Mouse (Mus musculus): Measurements from ENCODE around the gene Upk2. TPM values are rescaled to one million over a fixed set of nuclear protein-coding genes. Genes with fewer than 3 reads are reported as not detected.

The Upk2 gene
- not detected for total RNA-seq (2021)

DNA sequence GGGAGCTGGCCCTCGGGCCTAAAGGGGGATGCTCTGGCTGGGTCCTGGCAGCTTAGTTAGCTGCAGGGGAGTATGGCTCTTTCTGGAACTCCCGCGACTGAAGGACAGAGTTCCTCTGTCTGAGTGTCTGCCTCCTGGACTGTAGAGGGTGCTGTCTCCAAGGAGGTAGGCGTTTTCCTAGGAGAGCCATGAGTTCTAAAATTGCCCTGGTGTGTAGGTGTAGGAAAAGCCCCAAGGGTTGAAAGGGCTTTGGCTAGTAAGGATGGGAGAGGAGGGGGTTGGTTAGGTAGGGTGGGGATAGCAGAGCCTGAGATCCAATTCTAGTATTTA, at the start of gene Upk2:
Gene Upk2 (minus strand): TSS at position 86 of the 330 bp plus-strand sequence.
- intact Hi-C loops (cut with DNase I), result loop anchor here (1.0 to 2.0 kb wide), 3 partner anchors 22 to 197 kb away; no protein-coding TSS in a partner anchor
- no peak for DNase-seq

DNA sequence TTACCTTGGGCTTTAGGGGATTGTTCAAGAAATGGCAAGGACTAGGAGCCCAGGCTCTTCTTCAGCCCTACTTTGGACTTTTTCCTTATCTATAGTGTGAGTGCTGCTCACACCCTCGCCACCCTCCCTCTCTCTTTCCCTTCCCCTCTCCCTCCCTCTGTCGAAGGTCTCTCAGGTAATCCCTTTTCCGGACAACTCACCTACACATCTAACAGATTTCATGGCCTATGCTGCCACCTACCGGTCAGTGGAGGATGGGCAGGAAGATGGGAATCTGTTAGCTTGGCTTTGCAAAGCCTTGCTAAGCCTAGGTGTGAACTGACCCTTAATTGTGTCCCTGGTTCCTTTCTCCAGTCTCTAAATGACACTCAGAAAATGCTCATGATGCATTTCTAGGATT, 47.2 kb upstream of the Upk2 start:
- DNase-seq, result peak; percentile 86 to 88
- intact Hi-C loops (cut with DNase I), result loop anchor here (1.0 to 2.0 kb wide), 3 partner anchors 22 to 151 kb away; partner anchors contain the start of gene Upk2

DNA sequence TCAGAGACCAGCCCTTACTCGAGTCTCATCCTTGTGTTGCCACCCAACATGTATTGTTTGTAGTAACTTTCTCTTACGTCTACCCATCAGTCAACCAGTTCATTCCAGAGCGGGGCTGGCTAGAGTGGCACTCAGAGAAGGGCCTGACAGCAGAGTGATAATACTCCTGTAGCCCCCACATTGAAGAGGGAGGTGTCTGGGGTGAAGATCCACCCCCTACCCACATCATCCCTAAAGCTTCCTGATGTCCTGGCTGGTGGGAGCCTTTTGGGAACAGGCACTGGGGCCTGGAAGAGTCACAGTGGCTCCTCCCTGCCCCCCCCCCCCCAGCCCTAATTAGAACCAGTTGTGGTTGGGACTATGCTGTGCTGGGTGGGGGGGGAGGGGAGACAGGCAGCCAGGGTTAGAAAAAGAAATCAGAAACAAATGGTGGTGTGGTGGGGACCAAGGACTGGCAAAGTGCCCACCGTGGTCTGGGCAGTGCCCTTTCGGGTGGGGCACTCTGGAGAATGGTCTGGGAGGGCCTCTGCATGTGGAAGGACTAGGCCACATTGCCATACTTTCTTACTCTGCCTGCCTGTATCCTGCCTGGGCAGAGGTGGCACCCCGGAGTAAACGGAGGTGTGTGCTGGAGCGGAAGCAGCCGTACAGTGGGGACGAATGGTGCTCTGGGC, 46.6 kb upstream of the Upk2 start:
- intact Hi-C loops (cut with DNase I), result no loop called here
- peak in 1 of 2 experiments; percentile 14 for DNase-seq

DNA sequence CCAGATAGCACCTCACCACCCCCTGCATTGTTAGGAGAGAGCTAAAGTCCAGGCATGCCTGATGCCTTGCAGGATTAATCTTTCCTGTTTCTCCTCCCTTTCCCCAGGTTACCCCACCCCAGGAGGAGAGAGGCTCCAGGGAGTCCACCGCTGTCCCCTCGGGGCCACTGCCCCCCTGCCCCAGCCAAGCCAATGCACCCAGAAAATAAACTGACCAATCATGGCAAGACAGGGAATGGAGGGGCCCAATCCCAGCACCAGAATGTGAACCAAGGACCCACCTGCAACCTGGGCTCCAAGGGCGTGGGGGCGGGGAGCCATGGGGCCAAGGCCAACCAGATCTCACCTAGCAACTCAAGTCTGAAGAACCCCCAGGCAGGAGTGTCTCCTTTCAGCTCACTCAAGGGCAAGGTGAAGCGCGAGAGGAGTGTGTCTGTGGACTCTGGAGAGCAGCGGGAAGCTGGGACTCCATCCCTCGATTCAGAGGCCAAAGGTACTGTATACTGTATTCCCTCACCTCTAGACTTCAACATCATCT, 45.9 kb upstream of the Upk2 start:
- DNase-seq, result peak in 1 of 2 experiments; percentile 4
- intact Hi-C loops (cut with DNase I), result no loop called here

DNA sequence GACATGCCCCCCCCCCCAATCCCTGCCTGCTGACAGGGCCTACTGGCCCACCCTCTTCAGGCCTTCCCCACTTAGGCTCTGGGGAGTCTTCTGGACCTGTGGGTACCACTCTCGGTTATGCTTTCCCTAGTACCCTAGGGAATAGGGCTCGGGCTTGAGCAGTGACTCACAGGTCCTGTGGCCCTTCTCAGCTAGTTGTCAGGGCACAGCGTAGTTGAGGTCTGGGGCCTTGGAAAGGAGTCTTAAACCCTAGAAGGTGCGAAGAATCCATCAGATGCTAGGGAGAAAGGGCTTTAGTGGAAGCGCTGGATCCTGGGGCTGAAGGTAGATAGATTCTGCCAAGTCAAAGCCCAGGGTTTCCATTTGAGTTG, 45.4 kb upstream of the Upk2 start:
- peak; percentile 16 to 50 for DNase-seq
- intact Hi-C loops (cut with DNase I), result no loop called here

DNA sequence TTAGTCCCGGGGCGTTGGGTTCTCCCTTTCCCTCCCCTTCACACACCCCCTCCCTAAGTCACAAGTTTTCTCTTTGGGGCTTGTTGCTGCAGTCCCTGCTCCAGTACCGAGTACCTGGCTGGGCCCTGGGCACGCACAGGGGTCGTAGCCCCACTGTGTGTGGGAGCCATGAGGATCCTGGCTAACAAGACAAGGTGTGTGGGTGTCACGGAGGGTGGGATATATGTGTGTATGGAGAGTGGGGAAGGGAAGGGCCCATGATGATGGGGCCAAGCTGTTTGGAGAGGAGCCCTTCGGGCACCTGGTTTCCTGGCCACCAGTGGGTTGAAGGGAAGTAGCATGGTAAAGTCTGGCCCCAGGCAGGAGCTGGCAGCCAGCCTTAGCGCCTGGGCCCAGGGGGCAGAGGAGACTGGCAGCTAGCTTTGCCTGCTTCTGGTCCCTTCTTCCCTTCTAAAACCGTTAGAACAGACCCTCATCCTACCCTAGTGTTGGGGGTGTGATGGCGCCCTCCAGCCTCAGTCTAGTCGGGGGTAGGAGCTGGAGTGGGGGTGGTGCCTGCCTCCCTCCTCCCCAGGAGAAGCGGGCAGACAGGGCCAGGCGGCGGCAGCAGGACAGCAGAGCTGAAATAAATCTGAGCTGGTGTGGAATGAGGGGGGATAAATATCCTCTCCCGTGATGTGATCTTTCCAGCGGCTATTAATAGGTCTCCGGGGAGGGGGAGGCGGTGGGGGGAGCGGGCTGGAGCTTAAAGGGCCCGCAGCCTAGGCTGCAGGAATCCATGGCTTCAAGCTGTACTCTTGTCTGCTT, 44.8 kb upstream of the Upk2 start:
- DNase-seq, result peak; percentile 55 to 75
- intact Hi-C loops (cut with DNase I), result no loop called here

DNA sequence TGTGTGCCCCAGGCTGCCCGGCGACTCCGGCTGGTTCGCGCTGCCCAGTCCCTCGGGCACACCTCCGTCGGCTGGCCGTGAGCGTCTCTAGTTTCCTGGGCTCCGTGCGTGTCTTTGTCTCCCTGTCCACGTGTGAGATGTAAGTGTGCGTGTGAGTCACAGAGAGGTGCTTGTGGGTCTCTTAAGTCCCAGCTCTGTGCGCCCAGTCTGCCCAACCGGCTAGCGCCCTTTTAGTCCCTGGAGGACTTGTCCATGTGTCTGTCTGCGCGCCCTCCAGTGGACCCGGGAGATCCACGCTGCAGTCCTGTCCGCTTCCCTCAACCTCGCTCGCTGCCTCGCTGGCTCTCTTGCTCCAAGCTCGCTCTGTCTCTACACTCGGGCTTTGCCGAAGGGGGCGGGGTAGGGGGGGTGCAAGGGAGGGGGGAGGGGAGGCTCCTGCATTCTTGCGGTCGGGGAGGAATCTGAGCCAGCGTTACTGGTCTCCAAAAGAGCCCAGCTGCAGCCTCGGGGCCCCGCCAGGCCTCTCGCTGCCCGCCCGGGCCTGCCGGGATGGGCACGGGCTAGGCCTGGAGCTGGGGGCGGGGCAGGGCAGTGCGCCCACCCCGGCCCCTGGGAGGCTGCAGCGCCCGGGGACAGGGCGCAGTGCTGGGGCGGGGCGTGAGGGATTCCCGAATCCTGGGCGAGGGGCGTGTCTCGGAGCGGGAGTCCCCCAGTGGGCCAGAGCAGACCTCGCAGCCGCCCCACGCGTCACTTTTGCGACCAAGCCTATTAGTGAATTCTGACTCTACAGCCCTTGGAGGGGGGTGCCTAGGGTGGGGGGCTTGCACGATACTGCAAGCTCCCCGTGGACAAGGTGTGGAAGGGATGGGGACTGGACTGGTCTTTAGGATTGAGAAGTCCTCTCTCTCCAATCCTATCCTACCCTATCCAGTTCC, 43.9 kb upstream of the Upk2 start:
- intact Hi-C loops (cut with DNase I), result loop anchor here (1.0 kb wide), 1 partner anchor 15 kb away; no protein-coding TSS in a partner anchor
- DNase-seq, result peak; percentile 74 to 83

DNA sequence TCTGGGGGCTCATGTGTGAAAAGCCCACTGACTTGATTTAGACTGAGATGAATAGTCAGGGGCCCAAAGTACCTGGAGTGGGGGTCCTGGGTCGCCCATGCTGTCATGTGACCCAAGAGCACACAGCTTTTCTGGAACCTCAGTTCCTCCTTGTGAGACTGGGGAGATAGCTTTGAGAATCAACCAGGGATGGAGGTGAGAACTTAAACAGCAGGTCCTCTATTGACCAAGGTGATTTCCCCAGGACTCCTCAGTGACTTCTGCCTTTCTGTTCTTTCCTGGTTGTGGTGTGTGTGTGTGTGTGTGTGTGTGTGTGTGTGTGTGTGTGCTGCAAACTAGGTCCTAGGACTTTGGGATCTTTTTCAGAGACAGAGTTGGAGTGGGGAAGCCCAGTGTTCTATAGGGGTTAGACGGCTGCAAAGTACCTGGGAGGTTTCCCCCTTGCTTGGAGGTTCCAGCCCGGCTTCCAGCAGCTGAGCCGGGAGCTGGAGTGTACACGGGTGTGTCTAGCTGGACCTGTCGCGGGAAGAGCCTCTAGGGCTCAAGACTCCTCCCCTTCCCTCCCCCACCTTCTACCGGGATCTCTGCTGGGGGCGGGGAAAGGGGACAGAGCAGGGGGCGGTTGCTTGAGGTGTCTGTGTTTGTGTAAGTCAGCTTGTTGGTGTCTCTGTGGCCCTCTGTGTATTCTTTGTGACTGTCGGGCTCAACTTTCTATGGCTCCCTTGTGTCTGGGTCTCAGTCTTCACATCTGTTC, 43.0 kb upstream of the Upk2 start:
- DNase-seq, result peak; percentile 34 to 49

DNA sequence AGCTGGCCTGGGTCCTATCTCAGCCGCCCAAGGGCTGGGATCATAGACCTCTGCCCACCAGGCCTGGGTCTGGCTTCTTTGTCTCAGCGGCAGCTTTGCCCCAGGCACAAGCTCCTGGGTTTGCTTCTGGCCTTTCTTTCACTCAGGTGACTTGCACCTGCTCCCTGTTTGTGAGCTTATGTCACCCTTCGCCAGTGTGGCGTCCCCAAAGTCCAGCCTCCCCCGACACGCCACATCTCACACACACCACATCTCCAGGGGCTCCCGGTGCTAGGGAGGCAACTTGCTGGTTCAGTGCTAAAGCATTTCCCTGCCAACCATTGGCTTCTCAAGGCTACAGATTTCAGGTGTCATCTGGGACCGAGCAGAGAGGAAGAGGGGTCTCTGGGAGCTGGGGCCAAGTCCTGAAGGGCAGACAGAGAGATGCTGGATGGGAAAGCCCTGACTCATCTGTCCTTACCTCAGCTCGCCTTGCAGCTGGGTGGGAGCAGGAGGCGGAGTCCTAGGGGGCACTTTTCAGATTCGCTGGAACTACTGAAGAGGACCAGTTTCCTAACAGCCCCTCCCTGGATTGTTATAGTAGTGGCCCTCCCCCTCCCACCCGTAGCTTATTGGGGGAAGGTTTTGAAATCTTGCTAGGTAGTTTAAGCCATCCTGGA, 42.2 kb upstream of the Upk2 start:
- peak in 1 of 2 experiments; percentile 4 for DNase-seq
- intact Hi-C loops (cut with DNase I), result no loop called here

More for the DNA sequence above, 43.0 kb upstream of the Upk2 start:
- intact Hi-C loops (cut with DNase I), result loop anchor here (1.0 kb wide), 1 partner anchor 14 kb away; no protein-coding TSS in a partner anchor

DNA sequence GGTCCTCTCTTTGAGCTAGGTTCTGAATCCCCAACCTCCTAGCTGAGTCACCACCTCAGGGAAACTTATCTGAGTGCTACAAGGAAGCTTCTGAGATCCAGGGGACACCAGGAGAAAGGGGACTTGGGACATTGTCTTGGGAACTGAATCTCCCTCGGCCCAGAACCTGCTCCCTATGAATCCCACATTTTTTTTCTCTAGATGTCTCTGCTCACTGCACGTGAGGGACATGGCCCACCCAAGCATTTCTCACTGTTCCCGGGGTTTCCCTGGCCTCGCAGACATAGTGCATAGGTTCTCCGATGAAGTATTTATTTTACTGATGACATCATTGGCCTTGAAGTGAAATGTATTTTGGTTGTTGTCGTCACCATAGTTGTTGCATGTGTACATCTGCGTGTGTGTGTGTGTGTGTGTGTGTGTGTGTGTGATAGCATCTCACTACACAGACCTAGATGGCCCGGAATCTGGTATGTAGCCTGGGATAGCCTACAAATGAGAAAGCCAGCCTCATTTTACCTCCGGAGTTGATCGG, 41.1 kb upstream of the Upk2 start:
- no peak for DNase-seq
- intact Hi-C loops (cut with DNase I), result no loop called here

DNA sequence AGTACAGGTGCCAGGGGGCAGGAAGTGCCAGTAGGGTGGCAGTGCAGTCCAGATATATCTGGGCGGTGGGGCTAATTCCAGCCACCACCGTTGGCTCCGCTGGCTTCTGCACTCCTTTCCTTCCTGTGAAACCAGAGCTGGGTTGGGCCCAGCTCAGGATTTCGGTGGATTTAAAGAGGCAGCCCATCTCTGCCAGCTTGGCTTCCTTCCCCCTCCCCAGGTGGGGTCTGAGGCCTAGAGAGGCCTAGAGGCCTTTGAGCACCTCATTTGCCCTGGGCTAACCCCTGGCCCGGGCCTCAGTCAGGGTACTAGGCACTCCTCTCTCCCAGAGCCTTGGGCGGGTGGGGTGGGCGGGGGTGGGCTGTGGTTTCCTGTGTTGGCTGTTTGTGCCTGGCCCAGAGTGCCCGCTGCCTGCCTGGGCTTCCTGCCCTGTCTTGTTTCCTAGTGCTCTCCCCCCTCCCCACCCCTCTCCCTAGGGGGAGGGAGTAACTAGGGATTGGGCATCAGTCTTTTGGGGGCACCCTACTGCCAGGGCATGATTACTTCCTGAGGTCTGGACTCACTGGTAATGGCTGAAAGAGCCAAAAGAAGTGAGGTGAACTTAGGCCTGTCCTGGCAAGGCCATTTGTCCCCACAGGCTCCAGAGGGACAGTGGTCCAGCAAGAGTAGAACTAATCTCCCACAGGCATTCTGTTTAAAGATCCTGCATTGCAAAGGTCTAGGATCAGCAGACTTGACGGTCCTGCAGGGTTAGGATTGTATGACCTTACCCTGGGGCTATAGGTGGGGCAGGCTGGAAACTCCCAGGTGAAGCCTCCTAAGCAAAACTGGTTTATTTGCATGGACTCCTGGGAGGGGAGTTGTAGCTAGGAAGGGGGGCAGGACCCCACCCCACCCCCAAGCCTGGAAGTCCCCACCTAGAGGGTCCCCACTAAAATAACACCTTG, 40.4 kb upstream of the Upk2 start:
- intact Hi-C loops (cut with DNase I), result no loop called here
- DNase-seq, result peak; percentile 22 to 43

DNA sequence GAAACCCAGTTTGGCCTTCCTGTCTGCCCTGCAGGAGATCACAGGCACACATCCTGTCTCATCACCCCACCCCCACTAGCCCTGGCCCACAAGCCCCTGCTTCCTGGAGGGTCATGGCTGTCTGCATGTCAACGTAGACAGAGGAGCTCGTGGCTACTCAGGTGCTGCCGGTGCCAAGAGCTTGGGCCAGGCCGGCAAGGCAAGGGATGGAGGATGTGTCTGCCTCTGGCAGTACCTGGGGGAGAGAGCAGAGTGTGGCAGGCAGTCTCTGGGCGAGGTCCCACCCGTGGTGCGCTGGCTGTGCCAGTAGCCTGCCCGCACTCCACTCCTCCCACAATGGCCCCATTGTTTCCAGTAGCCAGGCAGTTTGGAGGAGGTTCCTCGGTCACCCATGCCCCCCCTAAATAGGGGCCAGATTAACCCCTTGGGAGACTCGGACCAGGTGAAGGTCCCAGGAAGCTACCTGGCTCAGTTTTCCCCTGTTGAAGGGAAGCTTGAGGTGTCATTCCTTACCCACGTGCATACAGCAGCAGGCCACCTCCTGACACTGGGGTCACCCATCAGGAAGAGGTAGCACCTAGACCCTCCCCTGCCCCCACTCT, 39.6 kb upstream of the Upk2 start:
- intact Hi-C loops (cut with DNase I), result no loop called here
- DNase-seq, result peak; percentile 30 to 34

DNA sequence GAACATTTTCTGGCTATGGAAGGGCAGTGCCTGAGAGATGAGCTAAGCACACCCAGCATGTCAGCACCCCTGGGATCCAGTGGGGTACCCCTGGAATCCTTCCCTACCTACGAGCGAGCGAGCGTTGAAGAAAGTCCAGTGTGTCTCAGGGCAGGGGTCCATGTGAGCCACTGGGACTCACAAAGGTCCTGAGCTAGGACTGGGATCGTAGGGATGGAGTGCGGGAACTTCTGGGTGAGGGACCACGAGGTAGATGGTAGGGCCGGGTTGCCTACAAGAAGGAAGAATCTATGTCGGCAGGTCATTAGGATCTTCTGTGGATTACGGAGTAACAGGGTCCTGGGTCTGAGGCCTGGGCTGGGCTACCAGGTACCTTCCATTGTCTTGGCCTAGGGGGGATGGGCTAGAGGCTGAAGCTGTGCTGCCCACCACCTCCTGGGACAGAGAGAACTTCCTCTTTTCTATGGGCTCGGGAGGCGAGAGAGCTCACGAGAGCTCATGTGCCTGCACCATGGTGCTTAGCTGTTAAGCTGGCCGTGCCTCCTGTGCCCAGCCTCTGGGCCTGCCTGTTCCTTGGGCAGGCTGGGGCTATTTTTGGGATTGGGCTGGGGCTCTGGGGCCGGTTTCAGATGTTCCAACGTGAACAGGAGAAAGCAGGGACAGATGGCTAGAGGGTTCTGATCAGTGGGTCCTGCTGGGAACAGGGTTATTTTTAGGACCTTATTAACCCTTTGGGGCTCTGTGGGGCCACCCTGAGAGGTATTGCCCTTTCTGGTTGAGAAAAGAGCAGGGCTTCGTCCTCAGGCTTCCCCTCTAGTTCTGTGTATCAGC, 38.1 kb upstream of the Upk2 start:
- peak; percentile 49 to 50 for DNase-seq
- intact Hi-C loops (cut with DNase I), result no loop called here

DNA sequence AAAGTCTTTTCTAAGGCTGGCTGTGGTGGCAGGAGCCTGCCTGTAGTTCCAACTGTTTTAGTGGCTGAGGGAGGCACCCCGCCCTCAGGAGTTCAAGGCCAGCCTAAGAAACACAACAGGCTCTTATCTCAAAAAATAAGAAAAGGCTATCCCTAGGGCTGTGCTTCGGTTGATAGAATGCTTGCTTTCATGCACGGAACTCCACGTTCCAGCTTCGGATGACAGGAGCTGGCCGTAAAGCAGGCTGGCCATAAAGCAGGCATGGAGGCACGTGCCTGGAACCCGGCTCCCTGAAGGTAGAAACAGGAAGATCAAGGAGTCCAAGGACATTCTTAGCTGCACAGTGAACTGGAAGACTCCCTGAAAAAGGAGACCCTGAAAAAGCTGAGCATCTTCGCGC, 36.6 kb upstream of the Upk2 start:
- intact Hi-C loops (cut with DNase I), result no loop called here
- no peak for DNase-seq

DNA sequence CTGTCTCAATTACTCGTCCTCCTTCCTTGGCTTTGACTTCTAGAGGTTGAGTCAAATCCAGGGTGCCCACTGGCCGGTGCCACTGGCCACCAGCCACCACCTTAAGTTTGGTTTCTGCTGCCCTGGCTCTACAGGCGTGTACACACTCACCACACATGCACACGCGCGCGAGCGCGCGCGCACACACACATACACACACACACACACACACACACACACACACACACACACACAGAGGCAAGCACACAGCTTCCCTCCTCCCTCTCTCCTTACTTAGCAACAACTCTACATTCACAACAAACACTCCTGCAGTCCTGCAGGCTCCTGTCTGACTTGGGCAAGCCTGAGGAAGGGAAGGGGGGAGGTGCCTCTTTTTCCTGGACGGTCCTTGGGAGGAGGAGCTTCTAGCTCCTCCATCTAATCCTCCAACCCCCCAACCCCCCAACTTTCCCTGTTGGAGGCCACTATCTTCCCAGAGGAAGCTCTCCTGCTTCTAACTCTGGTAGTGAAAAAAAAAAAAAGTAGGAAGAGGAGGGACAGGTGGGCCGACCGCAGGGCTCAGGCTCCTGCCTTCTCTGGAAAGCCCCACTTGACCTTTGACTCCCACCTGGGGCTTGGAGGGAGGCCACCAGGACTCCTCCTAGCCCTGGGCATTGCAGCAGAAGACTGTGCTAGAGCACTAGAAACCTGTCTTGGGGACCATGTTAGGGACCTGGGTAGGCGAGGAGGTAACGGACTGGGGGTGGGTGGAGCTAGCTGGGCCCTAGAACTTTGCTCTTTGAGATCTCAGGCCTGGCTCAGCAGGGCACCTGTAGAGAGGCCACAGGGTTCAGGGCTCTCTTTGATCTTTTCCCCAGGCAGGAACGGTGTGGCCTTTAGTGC, 35.6 kb upstream of the Upk2 start:
- DNase-seq, result peak in 1 of 2 experiments; percentile 23
- intact Hi-C loops (cut with DNase I), result no loop called here

DNA sequence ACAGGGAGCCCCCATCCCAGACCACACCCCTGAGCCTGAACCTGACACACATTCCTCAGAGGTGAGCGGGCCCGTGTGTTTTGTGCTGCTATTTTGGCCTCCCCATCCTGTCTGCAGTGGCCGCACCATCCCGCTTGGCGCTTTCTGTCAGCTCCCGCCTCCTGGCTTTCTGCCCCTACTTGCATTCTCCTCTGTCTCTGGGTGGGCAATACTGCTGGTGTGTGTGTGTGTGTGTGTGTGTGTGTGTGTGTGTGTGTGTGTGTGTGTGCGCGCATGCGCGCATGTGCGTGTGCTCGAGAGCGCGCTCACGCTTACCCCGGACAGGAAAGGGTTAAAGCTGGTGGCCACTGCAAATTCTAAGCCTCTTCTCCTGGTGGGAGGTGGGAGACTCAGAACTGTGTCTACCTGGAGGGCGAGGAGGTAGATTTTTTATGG, 34.9 kb upstream of the Upk2 start:
- peak; percentile 37 to 50 for DNase-seq
- intact Hi-C loops (cut with DNase I), result no loop called here

Measured in heart, postnatal 36 days (tissue).